Mouse (Mus musculus) MN1 (cell line): Measurements from ENCODE around the gene Cox10.

ENCODE experiments used
- DNase-seq: peaks from one replicate; pipeline ENCODE4 v3.0.0-alpha.2; 2016; ENCODE audit warnings: low spot score

The Cox10 gene

DNA sequence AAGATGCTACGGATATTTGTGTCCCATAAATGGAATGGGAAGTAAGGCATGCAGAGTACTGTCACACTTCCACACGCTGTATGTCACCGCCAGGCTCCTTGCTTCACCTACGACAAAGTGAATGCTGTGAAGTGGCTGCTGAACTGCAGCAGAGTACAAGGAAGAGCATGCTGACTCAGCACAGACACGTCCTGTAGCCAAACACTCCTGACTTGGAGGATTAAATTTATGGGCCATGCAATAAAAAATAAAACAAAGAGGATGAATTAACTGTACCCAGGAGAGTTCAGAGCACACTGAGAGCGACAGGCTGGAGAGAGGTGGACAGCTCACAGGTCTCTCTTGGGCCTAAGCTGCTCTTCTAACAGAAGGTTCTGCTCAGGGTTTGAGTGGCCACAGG lies 79.8 kb downstream of the Cox10 start:
- no peak for DNase-seq

DNA sequence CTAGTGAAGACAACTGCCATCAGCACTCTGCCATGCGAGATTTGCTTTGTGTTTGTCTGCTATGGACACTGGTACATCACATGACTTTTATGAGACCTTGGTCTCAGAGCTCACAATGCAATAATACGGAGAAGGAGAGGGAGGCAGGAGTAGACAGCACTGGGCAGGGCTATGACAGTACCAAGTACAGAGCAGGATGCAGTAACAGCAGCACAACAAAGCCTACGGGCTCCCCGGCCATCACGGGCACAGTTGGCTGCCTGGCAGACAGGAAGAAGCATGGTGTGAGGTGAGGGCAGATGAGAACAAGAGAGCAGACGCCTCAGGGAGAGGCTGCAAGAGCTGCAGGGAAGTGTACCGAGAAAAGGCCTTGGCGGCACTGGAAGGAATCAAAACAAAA lies 87.3 kb downstream of the Cox10 start:
- DNase-seq = no peak

DNA sequence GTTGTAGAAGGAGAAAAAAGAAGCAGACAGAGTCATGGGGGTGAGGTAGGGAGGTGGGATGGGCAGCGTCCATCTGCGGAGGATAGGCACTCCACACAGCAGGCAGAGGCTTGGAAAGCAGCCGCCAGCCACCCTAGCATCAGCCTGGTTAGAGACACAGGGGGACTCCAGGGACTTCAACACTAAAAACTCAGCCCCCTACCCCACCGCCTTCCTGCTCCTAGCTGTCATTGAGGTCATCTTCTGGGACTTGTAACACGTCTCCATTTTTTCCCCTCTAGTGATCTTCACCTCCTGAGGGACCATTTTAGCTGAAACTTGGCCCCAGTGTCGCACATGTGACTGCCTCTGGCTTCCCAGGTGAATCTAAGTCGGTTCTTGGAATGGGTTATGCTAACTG lies 88.5 kb downstream of the Cox10 start:
- no peak for DNase-seq

DNA sequence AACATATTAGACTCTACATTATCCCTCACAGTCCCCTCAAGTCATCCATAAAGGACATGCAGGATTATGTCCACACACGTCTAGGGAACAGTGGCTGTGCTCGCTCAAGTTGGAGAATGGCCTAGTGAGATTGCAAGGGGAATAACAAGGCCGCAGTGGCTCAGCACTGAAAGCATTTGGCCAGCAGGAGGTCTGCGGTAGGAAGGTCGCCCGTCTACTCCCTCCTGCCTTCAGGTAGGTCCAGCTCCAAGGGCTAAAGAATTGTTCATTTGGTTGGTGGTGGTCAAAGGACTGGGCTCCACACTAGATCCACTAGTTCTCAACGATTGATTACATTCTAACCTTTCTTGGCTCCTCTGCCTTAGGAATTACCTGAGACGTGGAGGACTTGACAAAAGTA lies 89.0 kb downstream of the Cox10 start:
- no peak for DNase-seq

DNA sequence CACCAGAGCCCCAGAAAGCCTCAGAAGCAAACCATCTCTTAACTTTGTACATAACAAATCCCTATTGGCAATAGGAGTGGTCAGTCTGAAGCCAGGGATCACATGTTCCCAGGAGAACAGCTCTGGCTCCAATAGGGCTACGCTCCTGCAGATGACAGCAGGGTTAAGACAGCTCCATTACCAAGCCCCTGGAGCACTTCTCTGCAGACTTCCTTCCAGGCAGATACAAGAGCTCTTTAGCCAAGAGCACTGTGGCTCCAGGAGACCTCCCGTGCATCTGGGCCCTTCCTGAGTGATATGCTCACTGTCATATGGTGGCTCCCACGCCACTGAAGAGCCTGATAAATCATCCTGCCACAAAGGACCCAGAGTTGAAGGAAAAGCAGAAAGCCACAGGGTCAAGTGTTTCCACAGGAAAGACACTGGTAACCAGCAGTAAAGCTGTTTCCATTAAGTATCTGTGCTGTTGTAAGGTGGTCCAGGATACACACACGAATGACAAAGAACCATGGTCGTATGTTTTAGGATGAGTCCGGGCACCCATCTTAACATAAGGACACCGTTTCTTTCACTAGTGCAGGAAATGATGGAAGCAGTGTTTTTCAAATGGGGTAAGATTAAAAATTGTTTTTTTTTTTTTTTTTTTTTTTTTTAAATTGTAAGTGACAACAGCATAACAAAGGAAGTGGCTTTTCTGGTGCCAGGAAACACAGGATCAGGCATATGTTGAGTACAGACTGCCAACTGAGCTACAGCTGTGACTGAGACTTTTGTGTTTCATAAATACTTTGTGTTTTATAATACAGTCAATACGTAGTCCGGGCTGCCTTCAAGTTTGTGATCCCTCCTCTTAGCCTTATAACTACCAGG lies 90.0 kb downstream of the Cox10 start:
- DNase-seq = no peak

DNA sequence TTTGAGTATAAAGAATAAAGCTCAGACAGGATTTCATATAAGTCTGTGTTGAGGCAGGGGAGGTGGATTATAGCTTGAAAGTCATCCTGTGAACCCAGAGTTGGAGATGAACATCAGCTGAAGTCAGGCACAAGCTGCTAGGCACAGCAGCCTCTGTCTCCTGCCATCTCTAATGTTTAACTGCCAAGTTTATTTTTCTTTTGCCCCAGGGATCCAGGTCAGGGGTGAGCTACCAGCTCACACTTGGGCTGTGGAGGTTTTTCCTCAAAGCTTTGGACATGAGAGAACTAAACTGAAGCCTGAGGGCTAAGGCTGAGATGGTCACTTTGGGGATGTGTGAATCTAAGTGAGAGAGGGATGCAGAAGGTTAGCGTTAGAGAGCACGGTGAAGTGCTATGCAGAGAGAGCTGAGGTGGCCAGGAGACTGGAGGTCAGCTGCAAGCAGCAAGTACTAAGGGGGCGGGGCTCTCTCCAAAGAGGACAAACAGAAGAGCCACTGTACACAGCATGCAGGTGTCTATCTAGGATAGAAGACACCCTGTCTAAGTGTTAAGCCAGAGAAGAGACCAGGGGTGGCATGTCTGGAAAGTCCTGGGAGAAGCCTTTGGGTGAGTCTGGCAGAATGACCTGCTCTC lies 91.1 kb downstream of the Cox10 start:
- DNase-seq = no peak

DNA sequence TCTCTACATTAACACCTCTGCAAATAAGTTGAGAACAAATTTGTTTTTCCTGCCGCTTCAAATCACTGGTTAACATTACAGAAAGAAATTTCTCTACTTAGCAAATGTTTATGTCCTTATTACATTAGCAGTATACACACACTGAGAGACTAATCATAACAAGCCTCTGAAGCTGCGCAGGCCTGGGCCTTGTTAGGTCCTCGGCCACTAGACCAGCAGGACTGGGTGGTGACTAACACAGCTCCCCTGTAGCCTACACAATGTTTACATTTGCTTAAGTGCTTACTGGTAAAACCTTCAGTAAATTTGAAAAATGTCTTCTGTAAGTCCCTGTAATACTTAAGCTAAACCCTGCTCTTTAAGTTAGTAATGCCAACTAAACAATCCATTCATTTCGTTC lies 92.6 kb downstream of the Cox10 start:
- no peak for DNase-seq

DNA sequence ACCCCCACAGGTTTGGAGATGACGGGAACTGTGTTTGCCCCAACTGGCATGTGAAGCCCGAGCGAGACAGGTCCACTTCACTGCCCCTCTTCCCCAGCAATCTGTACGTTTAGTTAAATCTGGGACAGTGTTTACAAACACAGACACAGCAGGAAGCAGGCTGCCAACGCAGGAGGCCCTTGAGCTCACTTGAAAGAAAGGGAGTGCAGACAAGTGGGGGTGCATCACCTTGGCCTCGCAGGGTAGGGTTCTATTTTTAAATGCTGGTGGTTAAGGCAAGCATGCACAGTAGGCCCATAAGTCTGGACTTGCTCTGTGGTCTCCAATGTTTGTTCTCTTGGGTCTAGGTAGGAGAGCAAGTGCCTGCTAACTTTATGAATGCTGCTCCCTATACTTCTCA lies 93.8 kb downstream of the Cox10 start:
- no peak for DNase-seq

DNA sequence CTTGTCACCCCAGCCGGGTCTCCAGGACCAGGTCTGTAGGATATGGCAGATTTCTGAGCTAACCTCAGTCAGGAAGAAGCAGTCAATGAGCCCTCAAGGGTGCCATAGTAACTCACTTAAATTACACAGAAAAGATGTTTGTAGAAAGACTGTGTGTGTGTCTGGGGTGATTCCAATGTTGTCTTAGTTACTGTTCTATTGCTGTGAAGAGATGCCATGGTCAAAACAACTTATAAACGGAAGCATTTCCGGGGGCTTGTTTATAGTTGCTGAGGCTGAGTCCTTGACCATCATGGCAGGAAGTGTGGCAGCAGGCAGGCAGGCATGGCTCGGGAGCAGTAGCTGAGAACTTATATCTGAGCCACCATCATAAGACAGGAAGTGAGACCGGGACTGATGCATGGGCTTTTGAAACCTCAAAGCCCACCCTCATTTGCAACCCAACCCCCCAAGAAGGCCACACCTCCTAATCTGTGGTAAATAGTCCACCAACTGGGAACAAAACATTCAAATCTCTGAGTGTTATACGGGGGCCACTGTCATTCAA lies 94.6 kb downstream of the Cox10 start:
- DNase-seq = no peak

DNA sequence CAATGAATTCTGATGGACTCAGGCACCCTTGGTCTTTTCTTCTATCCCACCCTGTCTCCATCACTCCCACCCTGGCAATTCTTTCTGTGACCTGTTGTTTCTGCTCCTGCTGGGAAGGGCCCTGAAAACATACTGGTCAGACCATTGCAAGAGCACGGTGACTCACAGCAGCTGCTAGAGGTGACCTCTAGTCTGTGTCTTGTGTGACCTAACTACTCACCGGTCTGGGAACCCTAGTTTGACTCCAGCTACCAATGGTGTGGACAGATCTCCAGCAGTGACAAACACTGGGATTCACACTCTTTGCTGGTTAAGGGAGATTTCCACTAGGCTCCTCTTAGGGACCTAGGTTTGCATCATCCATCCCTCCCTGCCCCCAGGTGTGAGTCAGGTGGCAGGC lies 101.5 kb downstream of the Cox10 start:
- DNase-seq = no peak

DNA sequence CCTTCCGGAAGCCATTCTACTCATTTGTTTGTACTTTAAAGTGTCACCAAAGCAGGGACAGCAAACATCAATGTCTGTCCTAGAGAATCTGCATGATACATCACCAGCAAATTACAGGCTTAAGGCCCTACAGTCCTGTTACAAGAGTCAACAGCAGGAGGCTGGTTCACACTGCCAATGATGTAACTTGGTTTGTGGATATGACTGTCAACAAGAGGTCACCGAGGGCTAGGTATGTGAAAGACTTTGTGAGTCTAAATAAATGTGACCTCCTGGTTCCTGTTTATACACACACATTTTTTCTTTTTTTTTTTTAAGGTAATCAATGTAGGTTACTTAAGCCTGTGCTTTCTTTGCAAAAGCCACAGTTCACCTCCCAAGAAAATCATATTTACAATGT lies 102.5 kb downstream of the Cox10 start:
- no peak for DNase-seq

DNA sequence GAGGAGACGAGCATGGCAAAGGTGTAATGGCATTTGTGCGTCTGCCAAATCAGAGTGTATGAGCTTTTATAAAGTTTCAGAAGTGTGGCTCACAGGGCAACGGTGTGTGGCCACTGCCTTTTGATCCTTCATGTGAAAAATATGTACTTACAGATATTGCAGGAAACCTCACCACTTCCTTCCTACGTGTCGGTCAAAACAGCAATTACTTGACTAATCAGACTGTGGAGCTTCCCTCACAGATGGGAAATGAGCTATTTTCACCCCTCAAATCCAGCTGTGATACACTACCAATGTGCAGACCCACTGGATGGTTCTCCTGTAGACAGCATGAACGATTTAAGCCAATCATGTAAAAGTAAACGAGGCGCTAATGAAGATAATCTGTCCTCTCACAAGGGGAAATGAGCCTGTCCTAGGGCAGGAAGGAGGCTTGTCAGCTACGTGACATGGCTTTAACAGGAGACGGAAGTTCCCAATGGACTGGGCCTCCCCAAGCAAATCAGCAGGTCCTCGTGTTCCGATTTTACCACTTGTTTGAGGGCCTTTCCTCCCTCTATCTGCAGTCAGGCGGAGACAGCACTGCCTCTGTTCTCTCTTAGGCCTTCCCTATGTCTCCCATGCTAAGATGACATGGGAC lies 103.9 kb downstream of the Cox10 start:
- DNase-seq = no peak

DNA sequence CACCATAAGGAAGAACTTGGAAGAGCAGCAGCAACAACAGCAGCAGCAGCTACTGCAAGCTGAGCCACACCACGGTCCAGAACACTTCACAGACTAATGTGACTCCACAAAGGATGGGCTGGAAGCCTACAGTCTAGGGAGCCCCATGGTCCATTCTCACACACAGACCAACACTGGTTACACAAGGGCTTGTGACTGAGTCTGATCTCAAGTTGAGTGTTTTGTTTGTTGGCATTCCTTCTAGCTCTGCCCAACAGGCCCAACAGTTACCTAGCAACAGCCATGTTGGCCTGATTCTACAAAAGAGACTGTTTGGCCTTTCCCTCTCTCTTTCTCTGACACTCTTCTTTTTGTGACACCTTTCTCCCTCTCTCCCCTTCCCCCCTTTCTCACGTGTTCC lies 105.3 kb downstream of the Cox10 start:
- no peak for DNase-seq

DNA sequence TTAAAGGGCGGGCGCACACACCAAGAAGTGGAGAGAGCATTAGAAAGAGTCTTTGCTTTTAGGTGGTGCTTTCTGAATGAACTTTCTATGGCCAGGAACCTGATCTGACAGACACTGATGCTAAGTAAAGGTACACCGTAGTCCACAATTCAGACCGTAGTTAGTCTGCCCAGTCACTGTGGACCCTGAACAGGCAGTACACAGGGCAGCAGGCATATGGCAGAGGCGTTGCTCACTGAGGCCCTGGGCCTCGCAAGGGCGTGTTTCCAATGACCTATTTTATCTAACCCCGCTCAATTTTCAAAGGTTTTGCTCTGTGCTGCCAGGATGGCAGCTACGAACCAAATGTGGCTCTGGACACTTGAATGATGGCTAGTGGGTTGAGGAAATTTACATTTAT lies 107.8 kb downstream of the Cox10 start:
- DNase-seq = no peak

DNA sequence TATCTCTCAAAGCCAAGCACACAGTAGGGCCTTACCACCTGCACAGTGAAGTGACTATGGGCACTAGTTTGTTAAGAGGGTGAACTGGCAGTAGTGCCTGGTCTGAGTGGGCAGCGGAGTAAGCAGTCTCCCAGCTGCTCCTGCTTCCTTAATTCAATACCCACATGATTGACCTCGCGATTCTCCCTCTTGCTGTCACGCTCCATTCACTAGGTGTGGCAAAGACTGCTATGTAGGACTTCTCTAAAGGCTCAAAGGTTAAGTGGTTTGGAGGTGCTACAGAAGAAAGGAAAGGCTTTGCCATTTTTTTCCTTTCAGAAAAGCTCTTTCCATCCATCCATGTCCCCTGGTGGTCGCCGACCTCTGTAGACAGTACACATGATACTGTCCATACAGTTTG lies 108.5 kb downstream of the Cox10 start:
- no peak for DNase-seq

DNA sequence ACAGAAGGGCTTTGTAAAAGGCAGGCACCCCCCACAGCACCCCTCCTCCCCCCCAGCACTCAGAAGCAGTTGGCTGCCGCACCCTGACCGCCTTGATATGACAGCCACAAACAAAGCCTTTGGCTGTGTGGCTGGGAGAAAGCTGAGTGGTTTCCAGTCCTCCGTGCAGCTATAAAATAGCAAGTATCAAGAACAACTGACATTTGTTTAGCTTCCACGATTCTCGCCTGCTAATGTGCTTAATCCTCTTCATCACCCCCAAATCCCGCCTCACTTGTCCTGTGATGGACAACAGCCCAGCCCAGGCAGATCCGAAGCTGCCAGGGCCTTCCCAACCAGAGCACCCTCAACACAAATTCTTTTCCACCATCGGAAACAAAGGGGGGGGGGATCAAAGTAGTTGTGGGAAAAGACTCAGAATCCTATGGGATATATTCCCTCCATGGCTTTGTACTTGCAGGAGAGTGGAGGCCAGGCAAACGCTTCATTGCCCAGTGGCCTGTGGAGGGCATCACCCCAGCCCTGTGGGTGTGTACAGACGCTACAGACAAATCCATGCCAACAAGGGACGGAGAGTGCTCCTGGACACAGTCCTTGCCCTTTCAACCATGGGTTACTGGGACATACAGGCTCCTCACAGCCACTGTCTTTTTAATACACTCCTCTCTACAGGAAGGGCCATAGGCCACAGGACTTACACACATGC lies 109.9 kb downstream of the Cox10 start:
- DNase-seq = no peak

DNA sequence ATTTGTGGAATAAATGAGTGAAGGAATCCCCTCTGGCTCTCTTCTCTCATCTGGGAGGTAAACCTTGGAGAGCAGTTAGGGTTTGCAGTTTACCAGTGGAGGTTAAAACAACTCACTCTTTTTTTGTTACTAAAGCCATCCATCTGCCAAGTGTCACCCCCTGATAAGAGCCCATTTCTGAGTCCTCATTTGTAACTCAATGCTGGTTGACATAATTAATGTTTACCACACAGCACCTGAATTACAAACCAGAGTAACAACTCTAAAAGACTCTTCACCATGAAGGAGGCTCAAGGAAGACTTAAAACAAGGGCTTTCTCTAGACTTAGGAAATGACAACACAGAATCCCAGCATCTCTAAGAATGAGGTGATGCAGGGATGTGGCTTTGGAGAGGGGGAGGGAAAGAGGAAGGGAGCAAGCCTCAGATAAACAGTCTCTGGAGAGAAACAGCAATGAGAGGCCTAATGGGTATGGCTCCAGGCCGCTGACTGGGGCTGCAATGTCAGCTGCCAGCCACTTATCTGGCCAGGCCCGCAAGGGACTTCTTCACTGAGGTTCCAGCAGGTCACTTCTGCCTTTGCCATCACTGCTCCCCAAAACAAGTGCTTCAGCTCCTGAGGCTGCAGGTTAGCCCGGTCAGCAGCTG lies 110.8 kb downstream of the Cox10 start:
- no peak for DNase-seq

DNA sequence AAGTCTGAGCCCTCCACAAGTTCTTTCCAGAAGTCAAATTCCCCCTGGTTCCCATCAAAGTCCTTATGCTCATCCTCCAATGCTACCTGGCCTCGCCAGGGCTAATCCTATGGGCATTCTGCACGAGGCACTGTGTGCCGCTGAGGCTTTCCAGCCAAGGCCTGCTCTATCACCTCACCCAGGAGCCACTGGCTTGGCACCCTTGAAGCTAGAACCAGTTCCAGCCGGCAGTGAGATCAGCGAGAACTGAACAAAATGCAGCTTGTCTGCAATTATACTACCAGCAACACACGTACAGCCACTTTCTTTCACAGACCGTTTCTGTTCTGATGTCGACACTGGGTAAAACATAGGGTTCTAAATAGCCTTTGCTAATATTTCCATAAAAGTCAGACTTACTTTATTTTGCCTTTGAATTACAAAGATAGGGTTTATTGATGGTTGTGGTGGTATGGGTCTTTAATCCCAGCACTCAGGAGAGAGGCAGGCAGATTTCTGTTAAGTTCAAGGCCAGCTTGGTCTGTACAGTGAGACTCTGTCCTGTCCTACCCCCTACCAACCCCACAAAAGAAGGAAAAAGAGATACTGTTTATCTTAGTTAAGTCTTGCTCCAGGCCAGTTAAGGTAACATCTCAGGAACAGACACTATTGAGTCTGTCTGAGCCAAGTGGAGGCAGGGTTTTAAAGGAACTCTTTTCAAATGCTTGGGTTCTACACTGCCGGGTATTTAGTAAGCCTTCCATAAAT lies 111.5 kb downstream of the Cox10 start:
- DNase-seq = no peak

DNA sequence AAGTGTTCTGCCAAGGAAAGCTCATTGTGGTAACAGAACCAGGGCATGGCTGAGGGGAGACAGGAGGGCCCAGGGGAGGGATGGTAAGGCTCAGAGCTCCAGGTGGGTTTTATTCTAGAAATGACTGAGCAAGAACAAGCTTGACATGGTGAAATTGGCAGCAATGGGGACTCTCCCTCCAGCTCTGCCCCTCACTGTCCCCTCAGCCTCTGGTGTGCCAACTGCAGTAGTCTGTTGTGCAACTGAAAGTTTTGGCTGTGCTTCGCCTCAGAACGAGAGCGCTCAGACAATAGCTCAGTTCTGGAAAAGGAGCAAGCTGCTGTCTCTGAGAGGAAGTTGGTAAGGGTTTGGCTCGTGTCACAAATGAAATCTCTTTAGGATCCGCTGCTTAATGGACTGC lies 113.8 kb downstream of the Cox10 start:
- no peak for DNase-seq

DNA sequence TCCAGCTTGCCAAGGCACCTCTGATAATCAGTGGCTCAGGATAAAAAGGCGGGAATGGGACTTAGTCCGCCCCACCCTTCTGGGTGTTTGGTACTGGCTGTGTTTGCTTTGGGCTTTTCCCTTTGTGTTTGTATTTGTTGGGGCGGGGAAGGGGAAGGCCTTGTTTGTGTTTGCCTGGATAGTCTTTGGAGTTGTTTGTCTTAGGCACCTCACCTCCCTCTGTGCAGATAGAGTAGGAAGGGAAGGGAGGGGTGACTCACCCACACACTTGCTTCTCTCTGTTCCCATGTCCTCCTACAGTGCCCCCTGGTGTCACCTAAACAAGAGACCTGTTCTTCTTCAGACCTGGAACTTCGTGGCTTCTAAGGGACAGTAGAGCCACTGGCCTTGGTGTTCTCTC lies 122.1 kb downstream of the Cox10 start:
- peak; percentile 10 for DNase-seq

DNA sequence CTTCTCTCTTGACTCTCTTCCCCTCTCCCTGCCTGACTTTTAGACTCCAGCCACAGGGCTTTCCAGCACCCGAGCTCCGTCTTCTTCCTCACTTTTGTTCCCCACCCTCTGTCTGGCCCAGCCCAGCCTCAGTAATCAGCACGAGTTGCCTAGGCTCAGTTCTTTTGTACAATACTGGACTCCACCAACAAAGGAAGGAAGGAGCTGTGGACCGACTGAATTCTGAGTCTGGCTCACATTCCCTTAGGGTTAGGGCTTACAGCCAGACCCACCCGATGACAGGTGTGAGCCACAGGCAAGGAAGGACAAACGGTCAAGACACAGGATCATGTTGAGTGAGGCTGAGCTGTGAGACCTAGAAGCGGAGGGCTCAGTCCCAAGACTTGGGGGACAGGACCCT lies 122.5 kb downstream of the Cox10 start:
- DNase-seq = no peak
